Mouse (Mus musculus) layer of hippocampus, adult 8-10 months (tissue): ENCODE results near the gene Klrb1f. TPM values are rescaled to one million over a fixed set of nuclear protein-coding genes. Genes with fewer than 3 reads are reported as not detected.
"Not testable (repeated sequence)": the region's sequence is repeated elsewhere in the genome, so short reads cannot be mapped to it uniquely, and the experiment has no call there.

Source experiments
- DNase-seq, 2 experiments: peaks; one replicate each; pipeline ENCODE4 v3.0.0; 2022; ENCODE audit warnings: low spot score in 2 of 2
- total RNA-seq, 4 experiments: library from RNA; stranded (reverse); gene quantifications; 2 replicates each; pipeline ENCODE4 v1.2.4; 2022

The Klrb1f gene
- total RNA-seq, 4 experiments from 2014 or later = not detected

GRCm38 (mm10) chr6:129048381-129048780 lies 2.7 kb downstream of the Klrb1f start:
- no peak for DNase-seq

- no peak for DNase-seq
These were observed 3.3 kb downstream of the Klrb1f start for GRCm38 (mm10) chr6:129048857-129049473.

- no peak for DNase-seq
These were observed 4.0 kb downstream of the Klrb1f start for GRCm38 (mm10) chr6:129049596-129050251.

- DNase-seq = no peak
These were observed 5.4 kb downstream of the Klrb1f start for GRCm38 (mm10) chr6:129051086-129051485.

GRCm38 (mm10) chr6:129051731-129052130 lies 6.0 kb downstream of the Klrb1f start:
- DNase-seq = no peak

- no peak for DNase-seq
These were observed 10.5 kb downstream of the Klrb1f start for GRCm38 (mm10) chr6:129056237-129056636.

GRCm38 (mm10) chr6:129058013-129058412 lies 12.3 kb downstream of the Klrb1f start:
- no peak for DNase-seq

GRCm38 (mm10) chr6:129065407-129065806 lies 19.7 kb downstream of the Klrb1f start:
- DNase-seq = no peak

- DNase-seq = no peak
These were observed 20.2 kb downstream of the Klrb1f start for GRCm38 (mm10) chr6:129065857-129066256.

- DNase-seq = no peak
These were observed 20.8 kb downstream of the Klrb1f start for GRCm38 (mm10) chr6:129066530-129066929.

- DNase-seq = peak; percentile 25 to 39
These were observed 21.3 kb downstream of the Klrb1f start for GRCm38 (mm10) chr6:129066986-129067385.

- DNase-seq = no peak
These were observed 39.4 kb downstream of the Klrb1f start for GRCm38 (mm10) chr6:129085098-129085497.

GRCm38 (mm10) chr6:129086031-129086430 lies 40.3 kb downstream of the Klrb1f start:
- DNase-seq = not testable (repeated sequence)

GRCm38 (mm10) chr6:129088161-129088560 lies 42.5 kb downstream of the Klrb1f start:
- DNase-seq = peak in 1 of 2 experiments; percentile 7

- not testable (repeated sequence) for DNase-seq
These were observed 42.9 kb downstream of the Klrb1f start for GRCm38 (mm10) chr6:129088596-129088995.

GRCm38 (mm10) chr6:129095166-129095565 lies 49.5 kb downstream of the Klrb1f start:
- peak in 1 of 2 experiments; percentile 4 for DNase-seq

GRCm38 (mm10) chr6:129097929-129098328 lies 52.2 kb downstream of the Klrb1f start:
- no peak for DNase-seq

- DNase-seq = not testable (repeated sequence)
These were observed 55.1 kb downstream of the Klrb1f start, which contains the start of gene Clec2e for GRCm38 (mm10) chr6:129100794-129101193. TSS of gene Clec2e (minus strand) at chr6:129100913.

- DNase-seq = no peak
These were observed 55.9 kb downstream of the Klrb1f start for GRCm38 (mm10) chr6:129101604-129102003.

GRCm38 (mm10) chr6:129102858-129103555 lies 57.3 kb downstream of the Klrb1f start:
- no peak for DNase-seq
